Mouse (Mus musculus): ENCODE results near the gene Gm32717.
"Not testable (repeated sequence)": the region's sequence is repeated elsewhere in the genome, so short reads cannot be mapped to it uniquely, and the experiment has no call there.

Gene Gm32717

GRCm38 (mm10) chr10:118240680-118241079 is at the start of gene Gm32717:
Gene Gm32717 (minus strand): TSS chr10:118240780.
- not testable (repeated sequence) for DNase-seq (ENCODE audit: low spot score in 2 of 2)

- peak in 1 of 2 experiments; percentile 23 for DNase-seq (ENCODE audit: low spot score in 2 of 2)
These were observed 42.4 kb upstream of the Gm32717 start for GRCm38 (mm10) chr10:118283016-118283415.

- not testable (repeated sequence) for DNase-seq (ENCODE audit: low spot score in 2 of 2)
These were observed 42.0 kb upstream of the Gm32717 start for GRCm38 (mm10) chr10:118282565-118282964.

- not testable (repeated sequence) for DNase-seq (ENCODE audit: low spot score in 2 of 2)
These were observed 37.5 kb upstream of the Gm32717 start for GRCm38 (mm10) chr10:118278069-118278468.

GRCm38 (mm10) chr10:118271416-118271815 is 30.8 kb upstream of the Gm32717 start:
- DNase-seq (ENCODE audit: low spot score in 2 of 2): not testable (repeated sequence)

- not testable (repeated sequence) for DNase-seq (ENCODE audit: low spot score in 2 of 2)
These were observed 28.2 kb upstream of the Gm32717 start for GRCm38 (mm10) chr10:118268812-118269211.

GRCm38 (mm10) chr10:118258388-118258787 is 17.8 kb upstream of the Gm32717 start, which contains the start of gene Gm32802:
Gene Gm32802 (plus strand): TSS chr10:118258688.
- not testable (repeated sequence) for DNase-seq (ENCODE audit: low spot score in 2 of 2)

GRCm38 (mm10) chr10:118250852-118251295 is 10.3 kb upstream of the Gm32717 start:
- DNase-seq (ENCODE audit: low spot score in 2 of 2): peak; percentile 14 to 57

- DNase-seq (ENCODE audit: low spot score in 2 of 2): peak; percentile 3 to 54
These were observed 8.5 kb upstream of the Gm32717 start for GRCm38 (mm10) chr10:118249006-118249595.

- not testable (repeated sequence) for DNase-seq (ENCODE audit: low spot score in 2 of 2)
These were observed 8.0 kb downstream of the Gm32717 start for GRCm38 (mm10) chr10:118232607-118233006.

GRCm38 (mm10) chr10:118227629-118228028 is 13.0 kb downstream of the Gm32717 start:
- not testable (repeated sequence) for DNase-seq (ENCODE audit: low spot score in 2 of 2)

GRCm38 (mm10) chr10:118215719-118216393 is 24.7 kb downstream of the Gm32717 start:
- not testable (repeated sequence) for DNase-seq (ENCODE audit: low spot score in 2 of 2)

GRCm38 (mm10) chr10:118204642-118205041 is 35.9 kb downstream of the Gm32717 start, which contains the start of gene Il22:
Gene Il22 (plus strand): TSS chr10:118204942.
- DNase-seq (ENCODE audit: low spot score in 2 of 2): no peak

GRCm38 (mm10) chr10:118195150-118195549 is 45.4 kb downstream of the Gm32717 start:
- DNase-seq (ENCODE audit: low spot score in 2 of 2): not testable (repeated sequence)
